In genomic region chr7:93095511-93095910, GRCm38 (mm10) we compare ENCODE assay signal across 8 mouse cellular contexts. TPM values are rescaled to one million over a fixed set of nuclear protein-coding genes. Genes with fewer than 3 reads are reported as not detected.
DNase-seq lines count a peak whose midpoint lies in the region; ATAC-seq and TF ChIP-seq lines count a peak whose summit lies in the region.

No protein-coding gene starts in this region.

- peak; percentile 70 for DNase-seq in R1 (ENCODE audit: low read depth, low spot score)
- DNase-seq in cerebellum, adult 11-12 months = peak; percentile 58
- DNase-seq in forebrain, embryonic 14.5 days (ENCODE audit: low spot score) = peak; percentile 91
- peak; percentile 88 for DNase-seq in hindbrain, postnatal 0 days (ENCODE audit: low spot score)
- DNase-seq in left cerebral cortex, postnatal 4 days = peak; percentile 59
- DNase-seq in midbrain, embryonic 14.5 days = peak; percentile 88
- DNase-seq in testis, postnatal 14 days (ENCODE audit: low spot score) = peak; percentile 8
- DNase-seq in natural killer cell, adult 2 months (ENCODE audit: low spot score in 2 of 2) = no peak

- H3K4me3 ChIP-seq in forebrain, embryonic 14.5 days (ENCODE audit: low read depth, low read length) = peak overlapping the region; percentile 16; the same call in 1 of the 2 replicates
- H3K4me3 ChIP-seq in hindbrain, postnatal 0 days (ENCODE audit: low read length) = no peak overlapping the region
- H3K4me3 ChIP-seq in midbrain, embryonic 14.5 days (replicated peaks; ENCODE audit: low read depth, low read length) = no peak overlapping the region

- intact Hi-C loops in left cerebral cortex, postnatal 4 days (cut with DNase I) = loop anchor here (5.0 kb wide), 2 partner anchors 128 to 218 kb away; no protein-coding TSS in a partner anchor

- H3K27me3 ChIP-seq in forebrain, embryonic 14.5 days (replicated peaks; ENCODE audit: control insufficient read depth, insufficient read depth, low read length) = no peaks in the 10 kb centered on the region
- no peaks in the 10 kb centered on the region for H3K27me3 ChIP-seq in hindbrain, postnatal 0 days (ENCODE audit: insufficient read depth, low read length)
- peaks cover 14% of the 10 kb centered on the region; the same call in 1 of the 2 replicates for H3K27me3 ChIP-seq in midbrain, embryonic 14.5 days (ENCODE audit: control insufficient read depth, insufficient read depth, low read length)

- H3K4me1 ChIP-seq in forebrain, embryonic 14.5 days (ENCODE audit: control insufficient read depth, insufficient read depth, low read length) = peaks cover 18% of the 10 kb centered on the region
- no peaks in the 10 kb centered on the region; the same call in 1 of the 2 replicates for H3K4me1 ChIP-seq in hindbrain, postnatal 0 days (ENCODE audit: insufficient read depth, low read length)
- peaks cover 13% of the 10 kb centered on the region; the same call in 1 of the 2 replicates for H3K4me1 ChIP-seq in midbrain, embryonic 14.5 days (ENCODE audit: control insufficient read depth, insufficient read depth, low read length)

- H3K36me3 ChIP-seq in forebrain, embryonic 14.5 days (ENCODE audit: control insufficient read depth, insufficient read depth, low read length) = no peaks in the 10 kb centered on the region
- H3K36me3 ChIP-seq in hindbrain, postnatal 0 days (ENCODE audit: insufficient read depth, low read length) = no peaks in the 10 kb centered on the region
- H3K36me3 ChIP-seq in midbrain, embryonic 14.5 days (ENCODE audit: control insufficient read depth, insufficient read depth, low read length) = no peaks in the 10 kb centered on the region

- peak; percentile 82 for TF ChIP-seq CTCF in hindbrain, postnatal 0 days (IDR thresholded peaks at IDR 0.05; ENCODE audit: low read depth)

- H3K9ac ChIP-seq in forebrain, embryonic 14.5 days (ENCODE audit: low read length) = peak overlapping the region; percentile 40; the same call in 1 of the 2 replicates
- no peak overlapping the region for H3K9ac ChIP-seq in hindbrain, postnatal 0 days (replicated peaks; ENCODE audit: low read length)
- H3K9ac ChIP-seq in midbrain, embryonic 14.5 days (replicated peaks; ENCODE audit: low read length) = no peak overlapping the region

- ATAC-seq in forebrain, embryonic 14.5 days = peak; percentile 75
- peak; percentile 77 for ATAC-seq in hindbrain, postnatal 0 days
- peak; percentile 63 for ATAC-seq in midbrain, embryonic 14.5 days (ENCODE audit: low FRiP score, low TSS enrichment)

- WGBS in forebrain, embryonic 14.5 days = 2% methylated on average over 8 of the region's 8 CpGs
- WGBS in hindbrain, postnatal 0 days = 6% methylated on average over 8 of the region's 8 CpGs
- WGBS in midbrain, embryonic 14.5 days = under 1% methylated on average over 8 of the region's 8 CpGs

- no peak overlapping the region for H3K27ac ChIP-seq in forebrain, embryonic 14.5 days (ENCODE audit: low read depth, low read length)
- no peak overlapping the region for H3K27ac ChIP-seq in hindbrain, postnatal 0 days
- H3K27ac ChIP-seq in midbrain, embryonic 14.5 days (replicated peaks; ENCODE audit: low read depth, low read length) = no peak overlapping the region; the same call in 1 of the 2 replicates

- H3K4me2 ChIP-seq in forebrain, embryonic 14.5 days (ENCODE audit: low read length) = peak overlapping the region; percentile 45
- peak overlapping the region; percentile 22 for H3K4me2 ChIP-seq in hindbrain, postnatal 0 days (ENCODE audit: low read depth, low read length)
- peak overlapping the region; percentile 44 for H3K4me2 ChIP-seq in midbrain, embryonic 14.5 days (ENCODE audit: low read length)

- H3K9me3 ChIP-seq in forebrain, embryonic 14.5 days (replicated peaks; ENCODE audit: control insufficient read depth, low read length) = no peaks in the 10 kb centered on the region
- no peaks in the 10 kb centered on the region for H3K9me3 ChIP-seq in hindbrain, postnatal 0 days (ENCODE audit: low read length)
- H3K9me3 ChIP-seq in midbrain, embryonic 14.5 days (ENCODE audit: control insufficient read depth, low read length) = no peaks in the 10 kb centered on the region

RNA-seq across cellular contexts. Expression of gene Fam181b, which starts 15.8 kb away (rescaled TPM):
- 20.7 and 25.3 TPM in 2 replicates for polyA plus RNA-seq in forebrain, embryonic 14.5 days (2014; fragmentation: Nextera tagmentation; extraction: Ambion mirVana)
- total RNA-seq in hindbrain, postnatal 0 days (2014; rRNA removed) = 98.9 and 107 TPM in 2 replicates
- polyA plus RNA-seq in hindbrain, postnatal 0 days (2015; fragmentation: Nextera tagmentation; extraction: Ambion mirVana) = 55.2 and 59.5 TPM in 2 replicates
- total RNA-seq in left cerebral cortex, postnatal 4 days (2021) = 10 to 100 TPM; 20.2 to 20.5 TPM
- polyA plus RNA-seq in midbrain, embryonic 14.5 days (2014; fragmentation: Nextera tagmentation; extraction: Ambion mirVana) = 29.0 and 38.7 TPM in 2 replicates

Comparison
In these comparisons a context has a peak if more than half of its experiments do, and no peak if none do; other contexts are left out.
1. DNase-seq: peak in R1 (single experiment), cerebellum, adult 11-12 months (single experiment), forebrain, embryonic 14.5 days (single experiment), hindbrain, postnatal 0 days (single experiment), left cerebral cortex, postnatal 4 days (single experiment), midbrain, embryonic 14.5 days (single experiment) and testis, postnatal 14 days (single experiment); none in natural killer cell, adult 2 months (0 of 2).
2. Peak in every context shown above with its lines, with median percentiles within 50 percentile points of each other: ATAC-seq and H3K4me2 ChIP-seq.